Mouse (Mus musculus) midbrain, postnatal 0 days (tissue): Measurements from ENCODE around the gene Cdca4. TPM values are rescaled to one million over a fixed set of nuclear protein-coding genes. Genes with fewer than 3 reads are reported as not detected.

Experiments used
- ATAC-seq: fragments of 200-750 bp; cut with Nextera tagmentation; 2 replicates; pipeline ENCODE4 v1.8.0; 2017; ENCODE audit warnings: moderate number of reproducible peaks, mild to moderate bottlenecking, moderate TSS enrichment, moderate library complexity; ENCODE audit not compliant: low FRiP score
- DNase-seq: peaks from one replicate; pipeline ENCODE4 v3.0.0-alpha.2; 2015; ENCODE audit warnings: low spot score
- H3K27ac ChIP-seq: fragments of 300-500 bp; sonication (generic); 2 replicates; pipeline ENCODE4 v1.5.1; 2014; ENCODE audit warnings: low read depth, mild to moderate bottlenecking, low read length, mixed read lengths
- H3K27me3 ChIP-seq: fragments of 300-500 bp; sonication (generic); 2 replicates; pipeline ENCODE4 v1.6.1; 2014; ENCODE audit warnings: low read length, control low read depth, mixed read lengths; ENCODE audit not compliant: insufficient read depth
- H3K36me3 ChIP-seq: fragments of 300-500 bp; sonication (generic); 2 replicates; pipeline ENCODE4 v1.6.1; 2014; ENCODE audit warnings: low read length, control low read depth, mixed read lengths; ENCODE audit not compliant: insufficient read depth
- H3K4me1 ChIP-seq: fragments of 300-500 bp; sonication (generic); 2 replicates; pipeline ENCODE4 v1.6.1; 2014; ENCODE audit warnings: mild to moderate bottlenecking, control low read depth, antibody characterized with exemption, low read length, mixed read lengths; ENCODE audit not compliant: insufficient read depth
- H3K4me2 ChIP-seq: fragments of 300-500 bp; sonication (generic); 2 replicates; pipeline ENCODE4 v1.6.1; 2014; ENCODE audit warnings: low read depth, mild to moderate bottlenecking, low read length, mixed read lengths; ENCODE audit not compliant: poor library complexity, severe bottlenecking
- H3K4me3 ChIP-seq: fragments of 300-500 bp; sonication (generic); 2 replicates; pipeline ENCODE4 v1.5.1; 2014; ENCODE audit warnings: low read depth, mild to moderate bottlenecking, low read length, moderate library complexity
- H3K9ac ChIP-seq: fragments of 300-500 bp; sonication (generic); replicated peaks from 2 replicates; pipeline ENCODE4 v1.6.1; 2014; ENCODE audit warnings: mild to moderate bottlenecking, low read length, moderate library complexity, mixed read lengths; ENCODE audit not compliant: poor library complexity, severe bottlenecking
- H3K9me3 ChIP-seq: fragments of 300-500 bp; sonication (generic); 2 replicates; pipeline ENCODE4 v1.6.1; 2016; ENCODE audit warnings: low read length, control low read depth
- CTCF ChIP-seq: IDR thresholded peaks from 2 replicates; pipeline ENCODE4 v1.5.1; 2016; ENCODE audit warnings: antibody characterized with exemption, mild to moderate bottlenecking
- WGBS: fragments of 180-500 bp; shearing (Covaris S2); extraction: QIAGEN DNeasy Blood & Tissue Kit; methylation state at CpG from one replicate; pipeline ENCODE4 v1.1.7; 2014; 5-methylcytosine and 5-hydroxymethylcytosine counted together
- polyA plus RNA-seq: library from polyadenylated mRNA; unstranded; fragments of >200 nt; fragmentation: Nextera tagmentation; extraction: Ambion mirVana; gene quantifications from 2 replicates; pipeline ENCODE4 v1.2.1, GENCODE M21; 2015
- total RNA-seq: library from RNA; depleted of rRNA; stranded (reverse); fragments of >200 nt; gene quantifications from 2 replicates; pipeline ENCODE4 v1.2.3, GENCODE M21; 2014

The Cdca4 gene
- total and polyA plus RNA-seq, 2 experiments from 2014 or later = 19.8 to 22.0 TPM

DNA sequence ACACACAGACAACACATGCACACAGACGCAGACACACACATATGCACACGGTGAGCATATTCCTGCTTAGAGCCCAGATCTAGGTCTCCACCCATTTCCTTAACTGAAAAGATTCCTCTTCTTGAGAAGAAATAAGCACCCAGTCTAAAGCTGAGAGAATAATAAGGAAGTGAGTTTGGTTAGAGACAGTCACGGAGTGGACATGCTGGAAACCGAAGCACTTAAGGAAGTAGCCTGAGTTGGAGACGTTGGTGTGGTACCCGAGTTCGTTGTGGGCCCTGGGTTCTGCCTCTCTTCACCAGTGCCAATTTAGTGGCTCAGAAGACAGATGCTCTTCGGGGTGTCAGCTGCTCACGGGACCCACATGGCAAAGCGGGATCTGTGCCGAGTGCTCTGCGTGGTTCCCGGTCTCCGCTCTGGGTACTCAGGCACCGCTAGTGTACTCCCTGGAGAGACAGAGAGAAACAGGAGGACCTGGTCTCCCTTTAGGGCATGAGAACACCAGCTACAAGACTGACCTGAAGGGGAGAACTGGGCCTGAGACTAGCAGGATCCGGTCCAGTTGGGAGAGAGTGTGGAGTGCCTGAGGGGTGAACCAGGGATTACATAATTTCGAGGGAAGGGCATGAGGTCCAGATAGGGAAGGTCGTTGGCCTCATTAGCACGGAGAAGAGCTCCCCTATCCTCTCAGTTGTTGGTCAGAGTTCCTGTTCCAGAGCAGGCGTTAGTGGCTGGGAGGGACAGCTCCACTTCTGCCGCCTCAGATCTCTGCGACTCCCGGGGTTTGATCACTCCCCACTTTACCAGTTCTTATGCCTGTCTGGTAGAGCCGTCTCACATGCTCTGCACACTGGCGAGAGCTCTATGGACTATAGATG lies 11.2 kb upstream of the Cdca4 start:
- WGBS = 83% methylated on average over 25 of the region's 25 CpGs
- no peaks in the 10 kb centered on the region for H3K9me3 ChIP-seq
- no peak overlapping the region for H3K9ac ChIP-seq
- no peak overlapping the region for H3K27ac ChIP-seq
- DNase-seq = no peak
- no peak overlapping the region for H3K4me2 ChIP-seq
- ATAC-seq = no peak
- H3K4me1 ChIP-seq = no peaks in the 10 kb centered on the region
- no peak for TF ChIP-seq CTCF
- no peak overlapping the region for H3K4me3 ChIP-seq
- H3K27me3 ChIP-seq = no peaks in the 10 kb centered on the region
- H3K36me3 ChIP-seq = no peaks in the 10 kb centered on the region

DNA sequence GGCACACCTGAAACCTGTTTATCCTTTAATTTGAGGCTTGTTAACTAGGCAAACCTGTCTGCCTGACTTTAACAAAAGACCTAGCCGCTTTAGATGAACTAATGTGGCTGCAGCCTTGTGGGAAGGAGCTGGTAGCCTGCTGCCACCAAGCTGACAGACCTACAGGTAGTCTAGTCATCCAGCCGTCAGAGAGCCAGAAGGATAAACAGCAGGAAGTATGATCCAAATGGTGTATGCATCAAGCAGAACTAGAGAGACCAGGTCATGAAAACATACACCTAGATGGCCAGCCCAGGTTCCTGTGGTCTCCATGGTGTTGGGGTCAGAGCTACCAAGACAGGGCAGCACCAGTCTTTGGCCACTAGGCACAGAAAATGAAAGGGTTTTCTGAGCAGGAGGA lies 5.8 kb upstream of the Cdca4 start:
- DNase-seq (no peak), ATAC-seq (no peak)
- Histone ChIP-seq H3K9me3 (no peaks in the 10 kb centered on the region), H3K4me2 (no peak overlapping the region), H3K27me3 (no peaks in the 10 kb centered on the region), H3K4me3 (no peak overlapping the region), H3K9ac (no peak overlapping the region), H3K4me1 (peaks cover 6% of the 10 kb centered on the region), H3K36me3 (no peaks in the 10 kb centered on the region), H3K27ac (no peak overlapping the region)
- no peak for TF ChIP-seq CTCF
- WGBS = 74% methylated on average over 2 of the region's 2 CpGs

DNA sequence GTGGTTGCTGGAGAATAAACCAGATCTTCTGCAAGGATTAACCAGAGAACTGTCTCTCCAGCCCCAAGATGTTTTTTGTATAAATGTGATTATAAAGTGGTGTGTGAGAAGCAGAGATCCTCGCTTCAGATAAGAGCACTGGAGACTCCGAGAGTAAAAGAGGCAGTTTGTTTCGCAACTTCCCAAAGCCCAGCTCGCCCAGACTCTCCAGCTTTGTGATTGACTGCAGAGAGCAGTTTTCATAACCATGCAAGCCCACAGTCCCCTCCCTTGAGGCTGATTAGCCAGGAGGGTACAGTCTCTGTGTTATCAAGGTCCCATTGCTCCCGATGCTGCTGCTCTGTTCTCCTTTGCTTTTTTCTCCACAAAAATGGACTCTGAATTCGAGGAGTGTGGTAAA lies 4.3 kb upstream of the Cdca4 start:
- DNase-seq (no peak), ATAC-seq (no peak)
- H3K4me1 ChIP-seq = peaks cover 6% of the 10 kb centered on the region
- 90% methylated on average over 6 of the region's 6 CpGs for WGBS
- no peaks in the 10 kb centered on the region for H3K27me3 ChIP-seq
- H3K4me2 ChIP-seq = no peak overlapping the region
- no peaks in the 10 kb centered on the region for H3K9me3 ChIP-seq
- H3K4me3 ChIP-seq = no peak overlapping the region
- TF ChIP-seq CTCF = no peak
- no peak overlapping the region for H3K27ac ChIP-seq
- no peak overlapping the region for H3K9ac ChIP-seq
- H3K36me3 ChIP-seq = no peaks in the 10 kb centered on the region

DNA sequence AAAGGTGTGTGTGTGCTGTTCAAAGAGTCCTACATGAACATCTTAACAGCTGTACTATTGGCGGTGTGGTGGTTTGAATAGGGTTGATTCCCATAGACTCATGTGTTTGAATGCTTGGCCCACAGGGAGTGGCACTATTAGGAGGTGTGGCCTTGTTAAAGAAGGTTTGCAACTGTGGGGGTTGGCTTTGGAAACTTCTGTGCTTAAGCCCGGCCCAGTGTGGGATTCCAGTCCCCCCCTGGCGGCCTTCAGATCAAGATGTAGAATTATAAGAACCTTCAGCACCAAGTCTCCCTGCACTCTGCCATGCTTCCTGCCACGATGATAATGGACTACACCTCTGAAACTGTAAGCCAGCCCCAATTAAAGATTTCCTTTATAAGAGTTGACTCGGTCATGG lies 3.2 kb upstream of the Cdca4 start:
- H3K27me3 ChIP-seq = no peaks in the 10 kb centered on the region
- 91% methylated on average over 5 of the region's 5 CpGs for WGBS
- no peak for ATAC-seq

DNA sequence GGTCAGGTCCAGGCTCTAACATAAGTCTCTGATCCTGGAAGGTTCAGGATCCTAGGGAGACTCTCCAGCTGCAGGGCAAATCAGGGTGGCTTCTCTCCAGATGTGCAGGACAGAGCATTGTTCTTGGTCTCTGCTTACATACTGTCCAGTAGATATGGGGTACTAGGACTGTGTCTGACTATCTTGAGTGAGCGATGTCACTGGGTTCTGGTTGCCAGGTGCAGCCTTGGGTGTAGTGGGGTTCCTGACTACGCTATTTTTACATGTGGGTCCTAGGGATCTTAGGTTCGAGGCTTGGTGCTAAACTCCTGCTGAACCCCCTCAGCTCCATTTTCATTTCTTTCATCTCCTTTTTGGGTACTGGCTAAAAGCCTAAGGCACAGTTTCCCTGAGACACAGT lies 1.3 kb upstream of the Cdca4 start:
- Histone ChIP-seq H3K4me3 (peak overlapping the region; percentile 87), H3K4me1 (peaks cover 14% of the 10 kb centered on the region)
- no peak for DNase-seq

More for the DNA sequence above, 3.2 kb upstream of the Cdca4 start:
- no peak overlapping the region for H3K9ac ChIP-seq
- no peak overlapping the region for H3K4me3 ChIP-seq
- H3K27ac ChIP-seq = no peak overlapping the region
- H3K36me3 ChIP-seq = peaks cover 4% of the 10 kb centered on the region; the same call in 1 of the 2 replicates
- no peaks in the 10 kb centered on the region for H3K9me3 ChIP-seq
- H3K4me2 ChIP-seq = no peak overlapping the region
- no peak for DNase-seq
- no peak for TF ChIP-seq CTCF
- H3K4me1 ChIP-seq = peaks cover 10% of the 10 kb centered on the region

DNA sequence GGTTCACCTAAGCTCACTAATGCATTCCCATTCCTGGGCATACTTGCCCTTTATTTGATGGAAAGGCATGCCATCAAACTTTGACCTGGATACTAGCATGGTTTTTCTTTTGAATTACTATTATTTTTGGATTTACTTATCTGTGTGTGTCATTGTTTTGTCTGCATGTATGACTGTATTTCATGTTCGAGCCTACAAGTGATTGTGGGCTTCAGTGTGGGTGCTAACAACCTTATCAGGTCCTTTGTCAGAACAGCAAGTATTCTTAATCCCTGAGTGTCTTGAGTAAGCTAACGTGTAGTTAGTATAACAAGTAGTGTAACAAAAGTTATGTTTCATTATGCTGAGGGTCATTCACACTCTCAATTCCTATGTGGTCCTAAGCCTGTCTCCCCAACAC lies 918 bp upstream of the Cdca4 start:
- TF ChIP-seq CTCF = no peak
- peak overlapping the region; percentile 74 for H3K4me2 ChIP-seq
- H3K27ac ChIP-seq = peak overlapping the region; percentile 77
- H3K36me3 ChIP-seq = peaks cover 9% of the 10 kb centered on the region
- ATAC-seq = 0 out of 2 replicates have a peak, but pooled peaks have one; percentile 0
- H3K9me3 ChIP-seq = no peaks in the 10 kb centered on the region
- WGBS = 22% methylated on average over 2 of the region's 2 CpGs
- H3K27me3 ChIP-seq = no peaks in the 10 kb centered on the region
- peak overlapping the region; percentile 67 for H3K9ac ChIP-seq
- H3K4me3 ChIP-seq = peak overlapping the region; percentile 87
- peaks cover 14% of the 10 kb centered on the region for H3K4me1 ChIP-seq
- no peak for DNase-seq

More for the DNA sequence above, 1.3 kb upstream of the Cdca4 start:
- ATAC-seq = no peak
- H3K36me3 ChIP-seq = peaks cover 9% of the 10 kb centered on the region
- H3K9ac ChIP-seq = peak overlapping the region; percentile 67
- H3K4me2 ChIP-seq = peak overlapping the region; percentile 74
- WGBS = 81% methylated on average over 3 of the region's 3 CpGs
- peak overlapping the region; percentile 77; the same call in 1 of the 2 replicates for H3K27ac ChIP-seq
- no peak for TF ChIP-seq CTCF
- H3K9me3 ChIP-seq = no peaks in the 10 kb centered on the region
- H3K27me3 ChIP-seq = no peaks in the 10 kb centered on the region
